Mouse (Mus musculus) bone marrow, adult 2 months (tissue): ENCODE data around the gene Cartpt. TPM values are rescaled to one million over a fixed set of nuclear protein-coding genes. Genes with fewer than 3 reads are reported as not detected.

Experiments used
- H3K27ac ChIP-seq: fragments of 200-500 bp; 2 replicates; pipeline ENCODE4 v1.5.1; 2012; ENCODE audit warnings: low read depth, mild to moderate bottlenecking, control low read depth, inconsistent platforms, low read length; ENCODE audit not compliant: control insufficient read depth, poor library complexity, insufficient read depth
- H3K4me1 ChIP-seq: fragments of 200-500 bp; 2 replicates; pipeline ENCODE4 v1.6.1; 2011; ENCODE audit warnings: low read length; ENCODE audit not compliant: control insufficient read depth, insufficient read depth
- H3K4me3 ChIP-seq: fragments of 200-500 bp; replicated peaks from 2 replicates; pipeline ENCODE3; 2011; ENCODE audit warnings: mild to moderate bottlenecking, low read depth, low read length, control low read depth; ENCODE audit not compliant: control insufficient read depth
- CTCF ChIP-seq: fragments of 200-500 bp; IDR thresholded peaks from 2 replicates; pipeline ENCODE4 v1.5.1; 2011; ENCODE audit warnings: low read length, control low read depth; ENCODE audit not compliant: control insufficient read depth, insufficient read depth
- POLR2A ChIP-seq: fragments of 200-500 bp; IDR thresholded peaks from 2 replicates; pipeline ENCODE4 v1.6.1; 2011; ENCODE audit warnings: low read depth, mild to moderate bottlenecking, control low read depth, low read length, borderline replicate concordance; ENCODE audit not compliant: control insufficient read depth
- WGBS: fragments of 180-500 bp; shearing (Covaris S2); methylation state at CpG from one replicate; pipeline ENCODE4 v1.1.7; 2018; 5-methylcytosine and 5-hydroxymethylcytosine counted together
- polyA plus RNA-seq: library from polyadenylated mRNA; stranded (reverse); fragments of >200 nt; gene quantifications from 2 replicates; pipeline ENCODE4 v1.2.4, GENCODE M21; 2011; ENCODE audit warnings: low replicate concordance; ENCODE audit not compliant: missing spikeins, insufficient read depth, insufficient read length

Gene Cartpt
- polyA plus RNA-seq, 1 experiment = not detected

- Histone ChIP-seq H3K27ac (no peak overlapping the region), H3K4me1 (no peaks in the 10 kb centered on the region), H3K4me3 (no peak overlapping the region)
- no peak for TF ChIP-seq CTCF
- TF ChIP-seq POLR2A = no peak
- WGBS = 10% methylated on average over 4 of the region's 4 CpGs
Observed at GRCm38 (mm10) chr13:99851026-99851425, 49.9 kb downstream of the Cartpt start.

GRCm38 (mm10) chr13:99849597-99849996 is 51.3 kb downstream of the Cartpt start:
- Histone ChIP-seq H3K4me1 (no peaks in the 10 kb centered on the region), H3K27ac (no peak overlapping the region), H3K4me3 (no peak overlapping the region)
- TF ChIP-seq CTCF (no peak), POLR2A (no peak)
- 18% methylated on average over 15 of the region's 15 CpGs for WGBS

Other genes starting within 250 kb of the Cartpt start
- 3.0 and 5.2 TPM in 2 replicates for gene Mccc2, start 114.5 kb upstream of the Cartpt start, polyA plus RNA-seq
- 17.7 and 27.7 TPM in 2 replicates for gene Bdp1, start 203.0 kb upstream of the Cartpt start, polyA plus RNA-seq
- 11.0 and 11.2 TPM in 2 replicates for gene Serf1, start 206.9 kb upstream of the Cartpt start, polyA plus RNA-seq
- gene Smn1, start 223.8 kb upstream of the Cartpt start, polyA plus RNA-seq = 49.0 and 92.7 TPM in 2 replicates